Mouse (Mus musculus): Measurements from ENCODE around the gene Arcn1. TPM values are rescaled to one million over a fixed set of nuclear protein-coding genes. Genes with fewer than 3 reads are reported as not detected.

The Arcn1 gene
- 133 to 144 TPM (median 140 TPM) in 4 replicates for total RNA-seq (2023)

DNA sequence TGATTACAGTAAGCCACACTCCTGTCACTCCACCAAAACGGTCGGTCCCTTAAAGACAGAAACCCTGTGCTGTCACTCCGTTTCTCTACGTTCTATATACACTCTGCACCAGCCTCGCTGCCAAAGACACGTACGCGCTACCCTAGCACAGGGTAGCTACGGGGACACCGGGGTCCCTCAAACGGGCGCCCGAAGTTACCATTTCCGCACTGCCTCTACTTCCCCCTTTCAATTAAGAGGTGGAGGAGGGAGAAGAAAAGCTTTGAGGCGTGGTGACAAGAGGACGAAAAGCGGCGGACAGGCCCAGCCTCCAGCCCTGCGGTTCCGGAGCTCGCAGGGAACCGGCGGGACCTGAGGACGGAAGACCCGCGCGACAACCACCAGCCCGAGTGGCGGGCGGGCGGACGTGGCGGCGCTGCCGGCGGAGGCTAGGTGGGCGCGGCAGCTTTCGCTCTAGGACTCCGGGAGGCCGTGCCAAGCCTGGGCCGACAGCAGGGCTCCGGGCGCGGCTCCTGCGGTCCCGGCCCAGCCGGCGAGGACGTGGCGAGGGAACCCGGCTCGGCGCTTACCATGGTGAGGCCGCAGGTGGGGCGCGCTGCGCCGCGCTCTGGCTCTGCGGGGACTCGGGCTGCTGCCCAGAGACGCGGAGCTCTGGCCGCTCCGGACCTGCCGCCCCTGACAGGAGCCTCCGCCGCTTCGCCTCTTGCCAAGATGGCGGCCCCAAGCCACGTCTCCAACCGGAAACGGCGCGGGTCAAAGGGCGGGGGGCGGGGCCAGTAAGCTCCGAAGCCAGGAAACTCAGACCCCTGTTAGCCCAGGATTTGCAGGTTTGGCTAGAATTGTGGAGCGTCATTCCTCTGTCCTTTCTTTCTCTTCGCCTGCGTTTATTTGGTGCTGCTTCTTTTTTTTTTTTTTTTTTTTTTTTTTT lies at the start of gene Arcn1, which contains the start of gene Ift46:
Gene Arcn1 (minus strand): TSS at position 745 of the 928 bp plus-strand sequence.
Gene Ift46 (plus strand): TSS at position 808 of the 928 bp plus-strand sequence.

DNA sequence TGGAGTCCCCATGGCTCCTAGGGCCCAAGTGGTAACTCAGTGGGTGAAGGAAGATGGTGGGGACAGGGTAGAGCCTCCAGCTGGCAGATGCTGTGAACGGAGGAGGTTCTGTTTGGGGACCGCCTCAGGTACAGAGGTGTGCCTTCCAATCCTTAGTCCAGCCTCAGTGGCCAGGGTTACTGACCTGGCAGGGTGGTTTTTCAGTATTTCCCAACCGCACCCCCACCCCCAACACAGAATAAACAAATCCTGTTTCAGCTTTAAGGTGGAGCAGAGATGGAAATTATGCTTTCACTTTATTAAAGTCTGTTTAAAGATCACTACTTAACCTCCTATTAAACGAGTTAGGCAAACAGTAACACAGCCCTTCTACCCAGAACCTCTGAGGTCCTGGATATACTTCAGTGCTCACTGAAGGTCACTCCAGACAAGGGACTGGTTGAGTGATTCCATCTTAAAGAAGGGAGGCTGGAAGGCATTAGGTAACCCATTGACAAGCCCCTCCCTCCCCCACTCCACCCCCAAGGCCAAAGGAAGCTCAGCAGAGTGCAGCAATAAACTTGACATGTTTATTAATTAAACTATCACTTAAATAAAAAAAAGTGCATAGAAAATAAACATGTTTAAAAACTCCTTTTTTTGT lies 35.3 kb upstream of the Arcn1 start, which contains the start of gene Ttc36:
Gene Ttc36 (minus strand): TSS at position 265 of the 643 bp plus-strand sequence.

DNA sequence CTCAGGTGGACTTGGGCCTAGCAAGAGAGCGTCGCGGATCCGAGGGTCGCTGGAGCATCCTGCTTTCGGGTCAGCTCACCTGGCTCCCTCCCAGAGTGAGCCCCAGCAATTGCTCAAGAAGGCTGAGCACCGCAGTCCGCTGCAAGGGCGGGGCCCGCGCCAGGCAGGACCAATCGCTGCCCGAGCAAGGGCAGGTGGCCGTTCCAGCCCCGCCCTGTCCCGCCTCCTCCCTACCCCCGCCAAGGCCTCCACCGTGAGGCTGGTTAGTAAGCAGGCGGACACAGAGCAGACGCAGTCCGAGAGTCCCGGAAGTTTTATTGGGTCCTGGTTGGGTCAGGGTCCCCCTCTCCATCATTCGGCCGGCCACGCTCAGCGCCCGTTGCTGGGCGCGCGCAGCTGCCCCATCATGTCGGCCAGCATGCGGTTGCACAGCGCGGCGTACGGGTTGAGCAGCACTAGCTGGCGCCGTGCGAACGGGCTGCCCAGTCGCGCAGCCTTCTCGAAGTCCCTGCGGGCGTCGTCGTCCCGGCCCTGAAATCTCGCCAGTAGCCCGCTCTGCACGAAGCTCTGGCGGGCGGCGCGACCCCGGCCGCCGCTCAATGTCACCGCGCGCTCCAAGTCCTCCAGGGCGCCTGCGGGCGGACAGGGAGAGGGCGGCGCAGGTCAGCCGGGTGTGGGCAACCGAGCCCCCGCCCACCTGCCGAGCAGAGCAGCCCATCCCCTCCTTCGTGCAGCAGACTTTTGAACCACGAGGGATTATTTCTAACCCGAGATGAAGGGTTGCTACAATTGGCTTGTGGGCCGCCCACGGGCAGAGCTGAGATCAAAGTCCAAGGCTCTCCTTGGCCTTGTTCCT lies 31.7 kb upstream of the Arcn1 start, which contains the start of gene Tmem25:
Gene Tmem25 (minus strand): TSS at position 206 of the 856 bp plus-strand sequence.

DNA sequence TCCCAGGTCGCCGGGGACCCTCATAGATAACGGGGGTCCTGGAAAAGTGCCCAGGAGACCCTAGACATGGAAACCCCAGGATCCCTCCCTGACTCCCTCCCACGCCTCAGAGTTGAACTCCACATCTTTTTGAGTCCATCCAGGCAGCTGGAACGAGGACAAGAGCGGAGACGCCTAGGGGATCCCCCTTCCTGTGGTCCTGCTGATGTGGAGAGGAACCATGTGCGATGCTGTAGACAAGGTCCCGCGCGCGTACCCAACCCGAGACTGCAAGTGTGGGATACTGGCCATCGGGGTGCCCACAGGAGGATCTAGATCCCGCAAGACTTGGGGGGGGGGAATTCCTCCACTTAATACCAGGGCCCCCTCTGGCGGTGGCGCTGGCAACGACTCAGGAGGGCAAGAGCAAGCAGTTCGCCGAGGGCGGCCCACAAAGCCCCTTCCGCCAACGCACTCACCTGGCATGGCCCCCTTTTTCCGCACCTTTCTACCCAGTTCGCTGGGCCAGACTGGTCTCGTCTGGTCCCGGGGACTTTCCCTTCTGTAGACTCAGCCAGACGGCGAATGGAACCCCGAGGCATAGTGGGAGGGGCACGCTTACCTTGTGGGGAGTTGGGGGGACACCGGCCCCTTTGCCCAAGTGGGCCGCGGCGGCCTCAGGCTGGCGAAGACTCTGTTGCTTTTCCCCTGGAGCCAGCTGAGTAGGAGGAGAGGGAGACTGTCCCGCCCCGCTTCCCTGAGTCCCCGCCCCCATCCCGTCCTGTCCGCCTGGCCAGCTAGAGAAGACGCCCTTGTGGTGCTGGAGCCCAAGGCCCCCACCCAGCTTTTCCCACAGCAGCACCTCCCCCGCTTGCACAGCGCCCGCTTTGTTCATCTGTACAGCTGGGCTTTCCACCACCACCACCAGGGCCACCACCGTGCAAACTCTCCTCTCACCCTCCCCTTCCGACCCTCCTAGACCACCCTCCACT lies 32.8 kb downstream of the Arcn1 start, which contains the start of gene Phldb1:
Gene Phldb1 (minus strand): TSS at position 675 of the 971 bp plus-strand sequence.

Other genes starting within 250 kb of the Arcn1 start
- gene Cxcr5, start 206.0 kb downstream of the Arcn1 start, total RNA-seq (2023) = 251 to 279 TPM (median 270 TPM) in 4 replicates
- 298 to 313 TPM (median 307 TPM) in 4 replicates for gene Ddx6, start 163.0 kb downstream of the Arcn1 start, total RNA-seq (2023)
- gene Treh, start 94.6 kb downstream of the Arcn1 start, total RNA-seq (2023) = not detected in 4 replicates
- gene Phldb1, start 32.6 kb downstream of the Arcn1 start, total RNA-seq (2023) = 0.76 TPM in 1 of 4 replicates, not detected in the others
- 56.6 to 64.5 TPM (median 59.5 TPM) in 4 replicates for gene Ift46, start 63 bp upstream of the Arcn1 start, total RNA-seq (2023)
- 0.51 to 0.67 TPM (median 0.63 TPM) in 3 of 4 replicates, not detected in the other for gene Tmem25, start 31.5 kb upstream of the Arcn1 start, total RNA-seq (2023)
- gene Ttc36, start 35.2 kb upstream of the Arcn1 start, total RNA-seq (2023) = 2.6 to 4.9 TPM (median 4.3 TPM) in 4 replicates
- gene Kmt2a, start 113.5 kb upstream of the Arcn1 start, total RNA-seq (2023) = 127 to 158 TPM (median 134 TPM) in 4 replicates
- 123 to 144 TPM (median 136 TPM) in 4 replicates for gene Atp5l, start 152.9 kb upstream of the Arcn1 start, total RNA-seq (2023)
- gene Ube4a, start 197.8 kb upstream of the Arcn1 start, total RNA-seq (2023) = 76.8 to 101 TPM (median 82.4 TPM) in 4 replicates
- gene Cd3g, start 212.6 kb upstream of the Arcn1 start, total RNA-seq (2023) = 1.2 to 2.6 TPM (median 2.0 TPM) in 4 replicates
- 1.2 to 3.9 TPM (median 1.8 TPM) in 4 replicates for gene Cd3d, start 213.9 kb upstream of the Arcn1 start, total RNA-seq (2023)
- gene Cd3e, start 241.8 kb upstream of the Arcn1 start, total RNA-seq (2023) = 3.2 to 4.5 TPM (median 3.7 TPM) in 4 replicates

Measured in B cell, adult 62 days (primary cell).